Mouse (Mus musculus) olfactory bulb, adult 2 months (tissue): Measurements from ENCODE around the gene Cstb.

Experiments
- CTCF ChIP-seq: fragments of 200-500 bp; IDR thresholded peaks from 2 replicates; pipeline ENCODE4 v1.5.1; 2012; ENCODE audit warnings: low read depth, mild to moderate bottlenecking, low read length, moderate library complexity; ENCODE audit not compliant: insufficient read depth
- POLR2A ChIP-seq: fragments of 200-500 bp; IDR thresholded peaks from 2 replicates; pipeline ENCODE4 v1.6.1; 2012; ENCODE audit warnings: mild to moderate bottlenecking, low read depth, low read length, moderate library complexity; ENCODE audit not compliant: insufficient read depth

DNA sequence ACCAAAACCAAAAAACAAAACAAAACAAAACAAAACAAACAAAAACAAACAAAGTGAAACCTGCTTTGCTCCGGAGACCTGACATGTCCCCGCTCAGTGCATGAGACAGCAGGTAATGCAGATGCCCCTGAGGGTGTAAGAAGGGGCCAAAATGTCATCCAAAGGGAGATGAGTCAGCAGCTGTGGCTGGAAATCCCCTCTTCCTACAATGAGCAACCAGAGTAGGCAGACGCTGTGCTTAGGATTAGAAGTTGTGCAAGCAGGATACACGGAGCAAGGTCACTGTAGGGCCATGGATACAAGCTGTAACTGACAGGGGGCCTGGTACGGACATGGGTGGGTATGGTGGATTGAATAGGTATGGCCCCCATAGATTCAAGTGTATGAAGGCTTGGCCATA is 3.7 kb downstream of the Cstb start:
- TF ChIP-seq CTCF (no peak), POLR2A (no peak)
